Mouse (Mus musculus) embryonic facial prominence, embryonic 12.5 days (tissue): ENCODE data around the gene Fli1. TPM values are rescaled to one million over a fixed set of nuclear protein-coding genes. Genes with fewer than 3 reads are reported as not detected.

Experiments
- ATAC-seq: fragments of 200-750 bp; cut with Nextera tagmentation; 2 replicates; pipeline ENCODE4 v1.8.0; 2017; ENCODE audit not compliant: insufficient number of reproducible peaks, insufficient read depth, low FRiP score, low TSS enrichment
- H3K27ac ChIP-seq: fragments of 300-500 bp; sonication (generic); 2 replicates; pipeline ENCODE4 v1.5.1; 2016; ENCODE audit warnings: mild to moderate bottlenecking
- H3K27me3 ChIP-seq: fragments of 300-500 bp; sonication (generic); 2 replicates; pipeline ENCODE4 v1.6.1; 2016; ENCODE audit warnings: mild to moderate bottlenecking, moderate library complexity
- H3K36me3 ChIP-seq: fragments of 300-500 bp; sonication (generic); 2 replicates; pipeline ENCODE4 v1.6.1; 2016; ENCODE audit warnings: mild to moderate bottlenecking
- H3K4me1 ChIP-seq: fragments of 300-500 bp; sonication (generic); 2 replicates; pipeline ENCODE4 v1.6.1; 2016
- H3K4me2 ChIP-seq: fragments of 300-500 bp; sonication (generic); replicated peaks from 2 replicates; pipeline ENCODE4 v1.6.1; 2016; ENCODE audit warnings: mild to moderate bottlenecking, moderate library complexity
- H3K4me3 ChIP-seq: fragments of 300-500 bp; sonication (generic); 2 replicates; pipeline ENCODE4 v1.5.1; 2016; ENCODE audit warnings: mild to moderate bottlenecking
- H3K9ac ChIP-seq: fragments of 300-500 bp; sonication (generic); 2 replicates; pipeline ENCODE4 v1.6.1; 2016; ENCODE audit warnings: mild to moderate bottlenecking, moderate library complexity
- H3K9me3 ChIP-seq: fragments of 300-500 bp; sonication (generic); 2 replicates; pipeline ENCODE4 v1.6.1; 2016; ENCODE audit warnings: mild to moderate bottlenecking, moderate library complexity
- WGBS: fragments of 180-500 bp; shearing (Covaris S2); methylation state at CpG from one replicate; pipeline ENCODE4 v1.1.7; 2016; 5-methylcytosine and 5-hydroxymethylcytosine counted together
- polyA plus RNA-seq: library from polyadenylated mRNA; unstranded; fragments of >200 nt; fragmentation: Nextera tagmentation; extraction: Ambion mirVana; gene quantifications from 2 replicates; pipeline ENCODE4 v1.2.1, GENCODE M21; 2016

Fli1 gene
- polyA plus RNA-seq, 1 experiment from 2014 or later = 40.9 TPM

DNA sequence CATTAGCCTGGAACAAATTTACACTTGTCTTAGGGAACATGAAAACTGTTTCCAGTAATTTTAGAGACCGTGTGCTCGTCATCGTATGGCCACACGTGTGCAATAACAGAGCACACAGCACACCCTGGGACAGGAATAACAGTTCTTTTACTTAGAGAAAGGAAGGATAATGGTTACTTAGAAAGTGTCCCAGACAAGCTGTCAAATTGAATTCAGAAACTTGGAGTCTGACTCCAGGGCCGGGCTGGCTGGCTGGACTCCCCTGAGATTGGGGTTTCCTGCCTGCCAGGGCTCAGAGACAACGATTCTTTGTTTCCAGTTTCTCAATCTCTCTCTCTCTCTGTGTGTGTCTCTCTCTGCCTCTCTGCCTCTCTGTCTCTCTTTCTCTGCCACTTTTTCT lies 98.8 kb downstream of the Fli1 start:
- ATAC-seq = peak; percentile 66
- Histone ChIP-seq H3K9me3 (no peaks in the 10 kb centered on the region), H3K4me1 (peaks cover 23% of the 10 kb centered on the region), H3K27ac (peak overlapping the region; percentile 89), H3K9ac (no peak overlapping the region), H3K36me3 (peaks cover 19% of the 10 kb centered on the region), H3K4me3 (no peak overlapping the region), H3K4me2 (no peak overlapping the region), H3K27me3 (no peaks in the 10 kb centered on the region)
- 16% methylated on average over 6 of the region's 6 CpGs for WGBS

DNA sequence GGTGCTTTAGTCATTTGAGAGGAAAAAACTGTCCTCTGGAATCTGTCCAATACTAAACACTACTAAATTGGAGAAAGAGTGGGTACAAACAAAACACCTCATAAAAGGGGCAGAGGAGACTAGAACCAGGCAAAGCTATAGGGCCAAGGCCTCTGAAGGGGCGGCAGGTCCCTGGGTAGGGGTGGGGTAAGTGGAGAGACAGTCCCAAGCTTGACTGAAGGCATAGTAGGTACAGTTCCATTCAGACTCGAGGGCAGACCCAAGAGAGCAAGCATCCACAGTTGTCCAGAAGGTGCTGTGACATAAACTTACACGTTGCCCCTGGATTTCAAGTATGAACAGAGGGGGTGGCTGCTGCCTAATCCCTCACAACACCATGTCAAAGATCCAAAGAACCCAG lies 99.5 kb downstream of the Fli1 start:
- no peak for ATAC-seq
- 67% methylated on average over 3 of the region's 3 CpGs for WGBS
- H3K27ac ChIP-seq = peak overlapping the region; percentile 89

DNA sequence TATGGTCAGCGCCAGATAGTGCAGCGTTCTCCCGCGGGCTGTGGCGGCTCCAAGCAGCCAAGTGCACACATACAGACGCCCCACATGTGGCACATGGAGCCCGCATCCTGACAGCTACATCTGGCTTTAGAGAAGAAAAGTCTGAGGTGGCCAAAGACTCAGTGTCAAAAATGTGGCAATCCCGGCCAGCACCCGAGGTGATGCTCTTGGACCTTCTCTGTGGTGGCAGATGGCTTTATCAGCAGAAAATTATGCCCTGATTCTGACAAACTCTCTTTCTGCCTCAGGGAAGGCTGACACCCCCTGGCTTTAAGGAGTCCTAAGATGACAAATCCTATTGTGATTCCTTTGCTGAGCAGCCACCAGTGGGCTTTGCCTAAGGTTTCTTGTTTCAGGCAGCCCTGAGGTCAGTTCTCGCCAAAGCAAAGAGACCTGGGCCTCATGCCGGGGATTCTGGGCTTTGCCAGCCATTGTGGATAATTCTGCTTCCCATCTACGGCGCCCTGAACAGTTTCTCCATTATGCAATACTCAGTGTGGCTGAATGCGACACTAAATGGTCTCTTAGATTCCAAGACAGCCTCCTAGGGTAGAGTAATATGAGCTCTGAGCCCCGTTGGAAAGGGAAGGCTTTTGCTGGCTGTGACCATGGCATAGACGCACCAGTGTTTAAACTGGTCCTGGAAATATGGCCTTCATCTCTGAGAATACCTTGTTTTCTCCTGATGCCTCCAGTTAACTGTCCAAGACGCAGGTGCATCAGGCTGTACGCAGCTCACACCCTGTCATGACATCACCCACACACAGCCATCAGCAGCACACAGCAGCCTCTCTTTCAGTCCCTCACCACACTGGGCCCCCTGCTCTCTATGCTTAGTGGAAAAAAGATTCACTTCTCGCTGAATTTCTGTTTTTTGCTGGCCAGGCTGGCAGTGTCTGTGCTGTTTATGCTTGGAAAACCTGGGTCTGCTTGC lies 108.1 kb downstream of the Fli1 start:
- no peaks in the 10 kb centered on the region for H3K9me3 ChIP-seq
- no peak overlapping the region for H3K9ac ChIP-seq
- 0 out of 2 replicates have a peak, but pooled peaks cover 20% of the 10 kb centered on the region for H3K36me3 ChIP-seq
- H3K27me3 ChIP-seq = no peaks in the 10 kb centered on the region
- H3K27ac ChIP-seq = peak overlapping the region; percentile 79
- H3K4me3 ChIP-seq = no peak overlapping the region
- no peaks in the 10 kb centered on the region; the same call in 1 of the 2 replicates for H3K4me1 ChIP-seq
- no peak overlapping the region for H3K4me2 ChIP-seq
- 61% methylated on average over 19 of the region's 19 CpGs for WGBS
- ATAC-seq = no peak

More for the DNA sequence above, 99.5 kb downstream of the Fli1 start:
- no peak overlapping the region for H3K4me2 ChIP-seq
- H3K4me1 ChIP-seq = peaks cover 23% of the 10 kb centered on the region
- H3K27me3 ChIP-seq = no peaks in the 10 kb centered on the region
- H3K9ac ChIP-seq = no peak overlapping the region
- no peak overlapping the region for H3K4me3 ChIP-seq
- H3K9me3 ChIP-seq = no peaks in the 10 kb centered on the region
- peaks cover 14% of the 10 kb centered on the region for H3K36me3 ChIP-seq

DNA sequence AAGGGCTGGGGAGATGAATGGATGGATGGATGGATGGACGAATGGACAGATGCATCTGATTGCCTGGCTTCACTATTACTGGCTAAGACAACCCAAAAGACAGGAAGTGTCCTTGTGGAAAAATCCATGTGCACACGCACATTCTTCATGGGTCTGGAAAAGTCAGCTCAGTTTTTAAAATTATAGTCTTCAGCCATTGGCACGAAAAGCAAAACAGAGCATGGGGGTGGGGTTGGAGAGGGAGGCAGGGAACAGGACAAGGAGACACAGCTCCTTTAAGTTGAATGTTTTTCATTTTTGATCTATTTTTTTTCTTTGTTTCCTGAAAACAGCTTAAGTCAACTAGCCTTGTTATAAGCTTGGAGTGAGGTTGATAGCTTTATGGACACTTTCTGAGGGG lies 111.6 kb downstream of the Fli1 start:
- no peaks in the 10 kb centered on the region; the same call in 1 of the 2 replicates for H3K4me1 ChIP-seq
- no peak overlapping the region for H3K9ac ChIP-seq
- no peak overlapping the region for H3K27ac ChIP-seq
- H3K4me2 ChIP-seq = no peak overlapping the region
- 85% methylated on average over 3 of the region's 3 CpGs for WGBS
- no peaks in the 10 kb centered on the region for H3K27me3 ChIP-seq
- no peak overlapping the region for H3K4me3 ChIP-seq
- H3K36me3 ChIP-seq = peaks cover 34% of the 10 kb centered on the region
- no peaks in the 10 kb centered on the region for H3K9me3 ChIP-seq
- no peak for ATAC-seq

DNA sequence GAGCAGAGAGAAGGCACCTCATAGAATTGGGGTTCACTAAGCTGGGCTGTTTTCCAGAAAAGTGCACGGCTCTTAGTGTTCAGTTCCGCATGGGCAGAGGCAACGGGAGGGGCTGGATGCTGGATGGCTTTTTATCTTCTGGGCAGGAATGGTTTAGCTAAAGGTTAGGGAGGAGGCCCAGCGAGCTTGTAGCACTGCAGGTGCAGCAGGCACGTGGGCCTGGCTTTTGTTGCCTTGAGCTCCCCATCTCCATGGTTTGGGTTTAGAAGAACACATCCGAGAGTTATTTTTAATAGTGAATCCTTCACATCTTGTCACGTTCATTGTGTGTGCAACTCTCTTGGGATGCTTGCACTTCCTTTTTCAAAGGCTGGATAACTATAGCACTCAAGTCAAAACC lies 117.3 kb downstream of the Fli1 start:
- Histone ChIP-seq H3K9ac (no peak overlapping the region), H3K4me2 (no peak overlapping the region), H3K9me3 (no peaks in the 10 kb centered on the region), H3K4me1 (no peaks in the 10 kb centered on the region), H3K36me3 (peaks cover 54% of the 10 kb centered on the region), H3K27me3 (no peaks in the 10 kb centered on the region), H3K27ac (no peak overlapping the region), H3K4me3 (no peak overlapping the region)
- no peak for ATAC-seq
- 81% methylated on average over 7 of the region's 7 CpGs for WGBS

DNA sequence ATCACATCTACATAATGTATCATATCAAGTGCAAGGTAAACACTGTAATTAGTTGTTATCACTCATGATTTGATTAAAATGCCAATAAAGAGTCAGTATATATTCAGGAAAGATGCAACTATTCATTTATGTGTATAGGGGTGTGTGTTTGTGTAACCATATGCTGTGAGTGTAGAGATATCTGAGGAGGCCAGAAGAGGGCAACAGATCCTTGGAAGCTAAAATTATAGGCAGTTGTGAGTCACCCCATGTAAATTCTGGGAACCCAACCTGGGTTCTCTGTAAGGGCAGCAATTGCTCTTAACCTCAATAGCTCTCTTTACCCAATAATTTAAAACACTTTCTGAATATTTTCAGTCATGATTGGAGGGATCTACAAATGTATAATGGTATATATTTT lies 122.0 kb downstream of the Fli1 start:
- no peak overlapping the region for H3K4me3 ChIP-seq
- peaks cover 6% of the 10 kb centered on the region for H3K4me1 ChIP-seq
- no peak overlapping the region for H3K4me2 ChIP-seq
- peaks cover 41% of the 10 kb centered on the region for H3K36me3 ChIP-seq
- H3K27ac ChIP-seq = no peak overlapping the region
- no peak for ATAC-seq
- H3K9me3 ChIP-seq = no peaks in the 10 kb centered on the region
- H3K9ac ChIP-seq = no peak overlapping the region
- no peaks in the 10 kb centered on the region for H3K27me3 ChIP-seq

DNA sequence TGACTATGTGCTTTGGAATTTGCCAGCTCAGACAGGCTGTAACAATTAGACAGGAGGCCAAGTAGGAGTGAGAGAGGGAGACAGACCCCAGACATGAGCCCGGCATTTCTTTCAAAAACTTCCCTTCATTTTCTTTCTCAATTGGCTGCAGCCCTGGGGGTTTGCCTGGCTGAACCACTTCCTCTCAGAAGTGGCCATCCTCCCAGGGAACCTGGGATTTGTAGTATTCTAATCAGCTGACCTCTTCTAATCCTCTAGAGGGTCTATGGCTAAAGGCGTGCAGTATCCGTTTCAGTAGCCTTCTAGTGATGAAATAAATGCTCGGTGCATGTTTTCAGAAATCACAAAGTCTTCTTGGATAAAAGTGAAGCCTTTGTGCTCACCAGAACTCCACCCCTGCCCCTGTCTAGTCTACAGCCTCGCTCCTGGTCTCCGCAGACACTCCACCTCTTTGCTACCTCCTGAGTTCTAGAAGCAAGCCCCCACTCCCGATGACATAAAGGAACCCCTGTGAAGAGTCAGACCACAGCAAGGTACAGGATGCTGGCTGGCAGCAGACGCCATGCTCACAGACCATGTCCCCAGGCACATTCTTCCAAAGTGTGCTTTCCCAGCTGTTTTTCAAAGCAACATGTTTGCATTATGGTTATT lies 125.1 kb downstream of the Fli1 start:
- Histone ChIP-seq H3K4me1 (peaks cover 6% of the 10 kb centered on the region), H3K36me3 (peaks cover 17% of the 10 kb centered on the region; the same call in 1 of the 2 replicates), H3K27ac (peak overlapping the region; percentile 78), H3K9me3 (no peaks in the 10 kb centered on the region), H3K9ac (no peak overlapping the region), H3K4me2 (peak overlapping the region; percentile 1; the same call in 1 of the 2 replicates), H3K4me3 (no peak overlapping the region), H3K27me3 (no peaks in the 10 kb centered on the region)
- WGBS = 14% methylated on average over 8 of the region's 8 CpGs
- 0 out of 2 replicates have a peak, but pooled peaks have one; percentile 60 for ATAC-seq

DNA sequence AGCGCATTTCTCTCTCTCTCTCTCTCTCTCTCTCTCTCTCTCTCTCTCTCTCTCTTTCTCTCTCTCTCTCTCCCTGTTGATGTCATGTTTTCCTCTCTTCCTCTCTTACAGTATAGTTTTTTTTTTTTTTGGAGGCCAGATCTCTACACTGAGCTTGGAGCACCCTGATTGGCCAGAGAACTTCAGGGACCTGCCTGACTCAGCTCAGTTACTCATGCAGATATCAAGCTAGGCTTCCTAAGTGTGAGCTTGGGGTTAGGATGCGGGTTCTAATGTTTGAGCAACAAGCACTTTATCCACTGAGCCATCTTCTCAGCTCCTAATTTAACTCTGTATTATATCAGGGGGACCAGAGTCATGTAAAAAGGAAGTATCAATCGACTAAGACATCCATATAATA lies 126.7 kb downstream of the Fli1 start:
- Histone ChIP-seq H3K9me3 (no peaks in the 10 kb centered on the region), H3K4me2 (no peak overlapping the region), H3K4me1 (peaks cover 6% of the 10 kb centered on the region), H3K4me3 (no peak overlapping the region), H3K27me3 (no peaks in the 10 kb centered on the region), H3K9ac (no peak overlapping the region), H3K27ac (no peak overlapping the region), H3K36me3 (peaks cover 8% of the 10 kb centered on the region; the same call in 1 of the 2 replicates)
- ATAC-seq = no peak
- WGBS = 91% methylated on average over 3 of the region's 3 CpGs

DNA sequence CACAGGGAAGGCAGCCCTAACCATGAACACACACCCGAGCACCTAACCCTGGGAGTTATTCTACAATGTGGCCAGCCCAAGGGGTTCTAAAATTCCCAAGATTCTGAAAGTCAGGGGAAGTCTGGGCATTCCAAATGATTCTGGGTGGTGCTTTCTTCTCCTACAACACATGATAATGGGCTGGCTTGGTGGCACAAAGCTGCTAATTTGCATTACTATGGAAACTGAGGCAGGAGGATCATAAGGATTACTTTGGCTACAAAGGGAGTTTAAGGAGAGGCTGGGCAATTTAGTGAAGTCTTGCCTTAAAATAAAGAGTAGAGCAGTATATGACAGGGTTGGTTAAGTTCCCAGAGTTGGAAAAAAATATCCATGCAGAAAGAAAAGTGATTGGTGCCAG lies 127.7 kb downstream of the Fli1 start:
- 70% methylated on average over 1 of the region's 1 CpGs for WGBS
- no peak overlapping the region for H3K9ac ChIP-seq
- no peak for ATAC-seq
- H3K36me3 ChIP-seq = peaks cover 5% of the 10 kb centered on the region; the same call in 1 of the 2 replicates
- H3K4me3 ChIP-seq = no peak overlapping the region
- H3K4me1 ChIP-seq = peaks cover 8% of the 10 kb centered on the region
- no peak overlapping the region for H3K4me2 ChIP-seq
- no peaks in the 10 kb centered on the region for H3K9me3 ChIP-seq
- H3K27me3 ChIP-seq = no peaks in the 10 kb centered on the region
- no peak overlapping the region for H3K27ac ChIP-seq

DNA sequence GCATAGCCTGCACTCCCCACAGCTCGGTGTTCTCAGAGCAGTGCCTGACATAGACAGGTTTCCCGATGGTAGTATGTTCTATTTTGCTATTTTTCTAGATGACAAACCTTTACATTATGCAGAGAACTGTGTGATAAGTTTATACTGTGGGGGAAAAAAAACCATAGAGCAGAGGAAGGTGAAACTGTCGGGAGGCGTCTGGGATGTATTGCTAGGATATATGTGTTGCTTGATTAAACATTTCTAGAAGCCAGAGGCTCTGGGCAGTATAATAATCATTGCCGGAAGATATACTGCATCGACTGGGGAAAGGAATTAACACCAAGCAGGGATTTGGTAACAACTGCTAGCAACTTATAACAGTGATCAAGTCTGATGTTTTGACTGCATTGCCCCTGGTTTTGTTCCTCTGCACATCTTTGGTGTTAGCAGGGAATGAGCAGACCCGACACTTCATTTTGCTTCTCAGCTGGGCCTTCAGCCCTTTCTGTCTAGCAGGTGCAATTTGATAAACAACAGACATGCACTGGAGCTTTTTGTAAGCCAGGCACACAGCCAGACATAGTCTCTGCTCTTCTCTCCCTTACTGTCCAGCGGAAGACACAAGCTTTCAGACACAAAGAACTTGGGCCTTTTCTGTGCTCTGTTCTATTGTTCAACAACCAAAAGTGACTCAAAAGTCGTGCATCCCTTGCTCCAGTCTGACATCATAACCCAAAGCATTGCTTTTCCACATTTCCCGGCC lies 129.7 kb downstream of the Fli1 start:
- Histone ChIP-seq H3K36me3 (no peaks in the 10 kb centered on the region), H3K9me3 (no peaks in the 10 kb centered on the region), H3K4me1 (peaks cover 21% of the 10 kb centered on the region), H3K9ac (no peak overlapping the region), H3K4me3 (no peak overlapping the region), H3K27ac (no peak overlapping the region), H3K4me2 (no peak overlapping the region), H3K27me3 (0 out of 2 replicates have a peak, but pooled peaks cover 7% of the 10 kb centered on the region)
- WGBS = 69% methylated on average over 10 of the region's 10 CpGs
- ATAC-seq = no peak

DNA sequence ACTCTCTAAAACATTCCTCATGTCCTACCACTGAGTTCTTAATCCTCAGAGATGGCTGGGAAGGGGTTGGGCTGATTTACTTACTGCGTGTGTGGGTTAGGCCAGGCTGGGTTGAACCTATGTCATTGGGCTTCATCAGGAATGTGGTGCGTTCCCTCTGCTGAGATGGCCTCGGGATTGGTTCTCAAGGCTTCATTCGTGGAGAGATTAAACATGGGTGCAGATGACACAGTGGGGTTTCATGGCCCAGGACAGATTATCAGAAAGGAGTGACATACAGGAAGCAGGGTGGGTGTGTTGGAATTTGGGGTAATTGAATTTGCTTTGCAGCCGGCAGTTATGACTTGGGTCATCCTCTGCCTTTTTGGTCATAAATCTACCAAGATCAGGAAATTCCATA lies 131.2 kb downstream of the Fli1 start:
- Histone ChIP-seq H3K27ac (no peak overlapping the region), H3K27me3 (0 out of 2 replicates have a peak, but pooled peaks cover 11% of the 10 kb centered on the region), H3K9me3 (no peaks in the 10 kb centered on the region), H3K36me3 (no peaks in the 10 kb centered on the region), H3K4me2 (no peak overlapping the region), H3K4me1 (peaks cover 17% of the 10 kb centered on the region), H3K4me3 (no peak overlapping the region), H3K9ac (no peak overlapping the region)
- WGBS = 81% methylated on average over 5 of the region's 5 CpGs
- ATAC-seq = no peak
